Mouse (Mus musculus) intestine, postnatal 0 days (tissue): ENCODE data around the gene Nrp2. TPM values are rescaled to one million over a fixed set of nuclear protein-coding genes. Genes with fewer than 3 reads are reported as not detected.

Experiments
- ATAC-seq: fragments of 200-750 bp; cut with Nextera tagmentation; 2 replicates; pipeline ENCODE4 v1.8.0; 2017; ENCODE audit warnings: mild to moderate bottlenecking, moderate TSS enrichment, moderate library complexity
- H3K27ac ChIP-seq: fragments of 300-500 bp; sonication (generic); 2 replicates; pipeline ENCODE4 v1.5.1; 2014; ENCODE audit warnings: mild to moderate bottlenecking, low read depth, low read length, moderate library complexity
- H3K27me3 ChIP-seq: fragments of 300-500 bp; sonication (generic); replicated peaks from 2 replicates; pipeline ENCODE4 v1.6.1; 2014; ENCODE audit warnings: low read length, mixed read lengths; ENCODE audit not compliant: control insufficient read depth, insufficient read depth
- H3K36me3 ChIP-seq: fragments of 300-500 bp; sonication (generic); 2 replicates; pipeline ENCODE4 v1.6.1; 2014; ENCODE audit warnings: mild to moderate bottlenecking, moderate library complexity; ENCODE audit not compliant: control insufficient read depth, insufficient read depth
- H3K4me1 ChIP-seq: fragments of 300-500 bp; sonication (generic); replicated peaks from 2 replicates; pipeline ENCODE4 v1.6.1; 2014; ENCODE audit warnings: antibody characterized with exemption, low read length, mixed read lengths; ENCODE audit not compliant: control insufficient read depth, insufficient read depth
- H3K4me2 ChIP-seq: fragments of 300-500 bp; sonication (generic); replicated peaks from 2 replicates; pipeline ENCODE4 v1.6.1; 2014; ENCODE audit warnings: low read depth, mild to moderate bottlenecking, moderate library complexity
- H3K4me3 ChIP-seq: fragments of 300-500 bp; sonication (generic); 2 replicates; pipeline ENCODE4 v1.5.1; 2014; ENCODE audit warnings: low read depth, low read length
- H3K9ac ChIP-seq: fragments of 300-500 bp; sonication (generic); 2 replicates; pipeline ENCODE4 v1.6.1; 2014; ENCODE audit warnings: mild to moderate bottlenecking, low read depth, low read length
- H3K9me3 ChIP-seq: fragments of 300-500 bp; sonication (generic); 2 replicates; pipeline ENCODE4 v1.6.1; 2016; ENCODE audit warnings: mixed run types; ENCODE audit not compliant: control insufficient read depth
- CTCF ChIP-seq: sonication (generic); IDR thresholded peaks from 2 replicates; pipeline ENCODE4 v1.5.1; 2016; ENCODE audit warnings: low read depth, mild to moderate bottlenecking, control low read depth, antibody characterized with exemption, moderate library complexity
- WGBS: fragments of 180-500 bp; shearing (Covaris S2); extraction: QIAGEN DNeasy Blood & Tissue Kit; methylation state at CpG from one replicate; pipeline ENCODE4 v1.1.7; 2014; 5-methylcytosine and 5-hydroxymethylcytosine counted together
- polyA plus RNA-seq: library from polyadenylated mRNA; unstranded; fragments of >200 nt; fragmentation: Nextera tagmentation; extraction: Ambion mirVana; gene quantifications from 2 replicates; pipeline ENCODE4 v1.2.1, GENCODE M21; 2015

The Nrp2 gene
- polyA plus RNA-seq, 1 experiment from 2014 or later = 11.7 TPM

- no peaks in the 10 kb centered on the region for H3K27me3 ChIP-seq
- H3K36me3 ChIP-seq = peaks cover 3% of the 10 kb centered on the region; the same call in 1 of the 2 replicates
- no peak overlapping the region for H3K9ac ChIP-seq
- H3K4me1 ChIP-seq = no peaks in the 10 kb centered on the region
- H3K9me3 ChIP-seq = no peaks in the 10 kb centered on the region
- no peak for ATAC-seq
- no peak overlapping the region for H3K27ac ChIP-seq
- no peak for TF ChIP-seq CTCF
- H3K4me3 ChIP-seq = no peak overlapping the region
- WGBS = 70% methylated on average over 4 of the region's 4 CpGs
- H3K4me2 ChIP-seq = no peak overlapping the region
Measured at GRCm38 (mm10) chr1:62734980-62735379, 31.9 kb downstream of the Nrp2 start.

GRCm38 (mm10) chr1:62735835-62736234, 32.8 kb downstream of the Nrp2 start:
- no peak for ATAC-seq
- Histone ChIP-seq H3K27ac (no peak overlapping the region), H3K4me2 (no peak overlapping the region), H3K4me3 (no peak overlapping the region), H3K9ac (no peak overlapping the region), H3K4me1 (no peaks in the 10 kb centered on the region), H3K9me3 (no peaks in the 10 kb centered on the region), H3K27me3 (no peaks in the 10 kb centered on the region), H3K36me3 (peaks cover 3% of the 10 kb centered on the region; the same call in 1 of the 2 replicates)
- WGBS = 85% methylated on average over 4 of the region's 4 CpGs
- no peak for TF ChIP-seq CTCF

- Histone ChIP-seq H3K36me3 (peaks cover 3% of the 10 kb centered on the region; the same call in 1 of the 2 replicates), H3K27me3 (no peaks in the 10 kb centered on the region), H3K4me1 (no peaks in the 10 kb centered on the region), H3K4me3 (no peak overlapping the region), H3K9me3 (no peaks in the 10 kb centered on the region), H3K9ac (no peak overlapping the region), H3K27ac (no peak overlapping the region), H3K4me2 (no peak overlapping the region)
- TF ChIP-seq CTCF = no peak
- 57% methylated on average over 8 of the region's 8 CpGs for WGBS
- ATAC-seq = no peak
Measured at GRCm38 (mm10) chr1:62736455-62737012, 33.4 kb downstream of the Nrp2 start.

- Histone ChIP-seq H3K9ac (no peak overlapping the region), H3K27ac (no peak overlapping the region), H3K4me2 (no peak overlapping the region), H3K9me3 (no peaks in the 10 kb centered on the region), H3K4me1 (no peaks in the 10 kb centered on the region), H3K36me3 (peaks cover 3% of the 10 kb centered on the region; the same call in 1 of the 2 replicates), H3K27me3 (no peaks in the 10 kb centered on the region), H3K4me3 (no peak overlapping the region)
- whole genome bisulfite sequencing = 80% methylated on average over 11 of the region's 11 CpGs
- TF ChIP-seq CTCF = no peak
- no peak for ATAC-seq
Measured at GRCm38 (mm10) chr1:62738165-62738564, 35.1 kb downstream of the Nrp2 start.

GRCm38 (mm10) chr1:62742092-62742491, 39.0 kb downstream of the Nrp2 start:
- WGBS = 33% methylated on average over 3 of the region's 3 CpGs
- H3K9ac ChIP-seq = no peak overlapping the region
- peaks cover 9% of the 10 kb centered on the region; the same call in 1 of the 2 replicates for H3K36me3 ChIP-seq
- H3K27me3 ChIP-seq = no peaks in the 10 kb centered on the region
- no peaks in the 10 kb centered on the region for H3K4me1 ChIP-seq
- no peak overlapping the region for H3K4me3 ChIP-seq
- H3K9me3 ChIP-seq = no peaks in the 10 kb centered on the region
- H3K27ac ChIP-seq = no peak overlapping the region
- no peak overlapping the region for H3K4me2 ChIP-seq
- ATAC-seq = no peak
- TF ChIP-seq CTCF = no peak

GRCm38 (mm10) chr1:62743064-62743694, 40.1 kb downstream of the Nrp2 start:
- no peak; the same call in 1 of the 2 replicates for ATAC-seq
- no peaks in the 10 kb centered on the region for H3K4me1 ChIP-seq
- no peak overlapping the region for H3K27ac ChIP-seq
- peak; percentile 21; the same call in 1 of the 2 replicates for TF ChIP-seq CTCF
- no peaks in the 10 kb centered on the region for H3K9me3 ChIP-seq
- 45% methylated on average over 8 of the region's 8 CpGs for WGBS
- no peak overlapping the region for H3K4me3 ChIP-seq
- H3K27me3 ChIP-seq = no peaks in the 10 kb centered on the region
- H3K4me2 ChIP-seq = no peak overlapping the region
- no peak overlapping the region for H3K9ac ChIP-seq
- peaks cover 9% of the 10 kb centered on the region; the same call in 1 of the 2 replicates for H3K36me3 ChIP-seq
